Mouse (Mus musculus): ENCODE results near the gene Fignl1. TPM values are rescaled to one million over a fixed set of nuclear protein-coding genes. Genes with fewer than 3 reads are reported as not detected.

Gene Fignl1
- polyA plus RNA-seq, 1 experiment from 2014 or later: 54.4 TPM

DNA sequence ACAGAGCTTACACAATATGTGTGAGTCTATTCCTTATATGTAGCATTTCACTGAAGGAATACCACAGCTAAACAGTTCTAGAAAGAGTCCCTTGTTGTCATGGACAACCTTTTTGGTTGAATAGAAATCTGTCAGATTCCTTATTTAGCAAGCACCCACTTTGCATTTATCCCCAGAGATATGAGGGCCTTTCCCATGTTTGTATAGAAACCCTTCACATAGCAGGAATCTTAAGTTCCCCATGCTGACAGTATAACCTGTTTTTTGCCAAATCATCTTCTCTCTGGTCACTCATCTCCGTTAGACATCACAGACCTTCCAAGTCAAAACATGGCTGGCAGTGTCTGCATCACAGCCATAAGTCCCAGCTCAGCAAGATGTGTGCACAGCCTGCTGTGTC, 64.5 kb downstream of the Fignl1 start:
- Histone ChIP-seq H3K27ac (no peak overlapping the region), H3K9me3 (no peaks in the 10 kb centered on the region), H3K27me3 (replicated peaks) (no peaks in the 10 kb centered on the region), H3K36me3 (no peaks in the 10 kb centered on the region), H3K4me2 (no peak overlapping the region), H3K9ac (no peak overlapping the region), H3K4me3 (replicated peaks) (no peak overlapping the region), H3K4me1 (no peaks in the 10 kb centered on the region)
- no peak for ATAC-seq (ENCODE audit: insufficient read depth, low FRiP score, low read depth)
- 45% methylated on average over 1 of the region's 1 CpGs for WGBS

- ATAC-seq (ENCODE audit: insufficient read depth, low FRiP score, low read depth): no peak
These were observed 66.1 kb downstream of the Fignl1 start for GRCm38 (mm10) chr11:11742626-11743025.

DNA sequence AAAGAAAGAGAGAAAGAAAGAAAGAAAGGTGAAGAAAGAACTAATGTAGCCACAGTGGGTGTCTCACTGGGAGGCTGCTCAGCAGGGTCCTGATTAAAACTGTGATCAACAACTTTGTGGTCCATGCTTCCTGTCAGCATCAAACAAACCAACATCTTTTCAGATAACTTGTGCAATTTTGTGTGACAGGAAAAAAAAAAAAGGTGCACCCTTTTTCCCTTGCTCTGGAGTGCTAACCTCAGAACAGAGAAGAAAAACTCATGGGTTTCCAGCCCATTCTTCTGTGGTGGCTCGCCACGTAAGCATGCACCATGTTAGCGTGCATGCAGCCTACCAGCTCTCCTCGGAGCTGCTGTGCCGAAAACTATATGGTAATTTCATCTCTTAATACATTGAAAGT, 67.2 kb downstream of the Fignl1 start:
- no peak overlapping the region for H3K4me2 ChIP-seq
- no peaks in the 10 kb centered on the region for H3K9me3 ChIP-seq
- no peaks in the 10 kb centered on the region for H3K27me3 ChIP-seq (replicated peaks)
- H3K4me1 ChIP-seq: no peaks in the 10 kb centered on the region
- H3K27ac ChIP-seq: no peak overlapping the region
- 84% methylated on average over 5 of the region's 5 CpGs for WGBS
- ATAC-seq (ENCODE audit: insufficient read depth, low FRiP score, low read depth): no peak
- H3K4me3 ChIP-seq (replicated peaks): no peak overlapping the region
- no peaks in the 10 kb centered on the region for H3K36me3 ChIP-seq
- no peak overlapping the region for H3K9ac ChIP-seq

More at GRCm38 (mm10) chr11:11742626-11743025, 66.1 kb downstream of the Fignl1 start:
- Histone ChIP-seq H3K9ac (no peak overlapping the region), H3K4me1 (no peaks in the 10 kb centered on the region), H3K27me3 (replicated peaks) (no peaks in the 10 kb centered on the region), H3K9me3 (no peaks in the 10 kb centered on the region), H3K36me3 (no peaks in the 10 kb centered on the region), H3K4me3 (replicated peaks) (no peak overlapping the region), H3K27ac (no peak overlapping the region), H3K4me2 (no peak overlapping the region)
- 31% methylated on average over 2 of the region's 2 CpGs for WGBS

GRCm38 (mm10) chr11:11740603-11741002, 68.2 kb downstream of the Fignl1 start:
- Histone ChIP-seq H3K9ac (no peak overlapping the region), H3K27me3 (replicated peaks) (no peaks in the 10 kb centered on the region), H3K27ac (no peak overlapping the region), H3K4me2 (no peak overlapping the region), H3K9me3 (no peaks in the 10 kb centered on the region), H3K36me3 (no peaks in the 10 kb centered on the region), H3K4me3 (replicated peaks) (no peak overlapping the region), H3K4me1 (no peaks in the 10 kb centered on the region)
- 81% methylated on average over 5 of the region's 5 CpGs for WGBS
- no peak for ATAC-seq (ENCODE audit: insufficient read depth, low FRiP score, low read depth)

DNA sequence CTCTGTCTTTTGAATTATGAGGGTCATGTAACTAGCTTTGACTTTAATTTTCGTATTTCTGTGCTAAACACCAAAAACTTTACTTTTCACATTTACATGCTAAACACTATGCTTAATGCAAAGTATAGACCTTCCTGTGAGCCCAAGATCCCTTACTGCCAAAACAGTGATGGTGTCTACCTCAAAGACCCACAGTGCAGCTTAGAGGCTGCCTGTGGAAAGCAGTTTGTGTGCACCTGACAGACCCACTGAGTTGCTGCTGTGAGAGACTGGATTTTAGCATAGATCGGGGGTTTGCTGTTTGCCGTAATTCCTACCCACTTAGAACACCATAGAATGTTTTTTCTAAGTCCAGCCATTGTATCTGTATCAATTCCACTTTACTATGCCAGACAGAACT, 69.7 kb downstream of the Fignl1 start:
- 81% methylated on average over 3 of the region's 3 CpGs for WGBS
- no peak overlapping the region for H3K27ac ChIP-seq
- H3K4me3 ChIP-seq (replicated peaks): no peak overlapping the region
- no peaks in the 10 kb centered on the region for H3K4me1 ChIP-seq
- no peak for ATAC-seq (ENCODE audit: insufficient read depth, low FRiP score, low read depth)
- H3K9me3 ChIP-seq: no peaks in the 10 kb centered on the region
- H3K9ac ChIP-seq: no peak overlapping the region
- no peaks in the 10 kb centered on the region for H3K27me3 ChIP-seq (replicated peaks)
- no peak overlapping the region for H3K4me2 ChIP-seq
- H3K36me3 ChIP-seq: no peaks in the 10 kb centered on the region

GRCm38 (mm10) chr11:11737562-11737961, 71.2 kb downstream of the Fignl1 start:
- Histone ChIP-seq H3K4me3 (replicated peaks) (no peak overlapping the region), H3K9me3 (no peaks in the 10 kb centered on the region), H3K27ac (no peak overlapping the region), H3K4me2 (no peak overlapping the region), H3K4me1 (no peaks in the 10 kb centered on the region), H3K36me3 (no peaks in the 10 kb centered on the region), H3K27me3 (replicated peaks) (no peaks in the 10 kb centered on the region), H3K9ac (no peak overlapping the region)
- ATAC-seq (ENCODE audit: insufficient read depth, low FRiP score, low read depth): no peak
- 56% methylated on average over 2 of the region's 2 CpGs for WGBS

Other genes with a start within 250 kb of the Fignl1 start
- not detected in 2 replicates for gene 4930512M02Rik, start 181.1 kb downstream of the Fignl1 start, polyA plus RNA-seq (2015; fragmentation: Nextera tagmentation; extraction: Ambion mirVana)
- gene Ikzf1, start 124.0 kb downstream of the Fignl1 start, polyA plus RNA-seq (2015; fragmentation: Nextera tagmentation; extraction: Ambion mirVana): 3.1 and 4.5 TPM in 2 replicates
- 48.5 and 57.0 TPM in 2 replicates for gene Ddc, start 89.2 kb upstream of the Fignl1 start, polyA plus RNA-seq (2015; fragmentation: Nextera tagmentation; extraction: Ambion mirVana)
- gene Grb10, start 229.7 kb upstream of the Fignl1 start, polyA plus RNA-seq (2015; fragmentation: Nextera tagmentation; extraction: Ambion mirVana): 342 and 406 TPM in 2 replicates

Measured in stomach, embryonic 15.5 days (tissue).